Mouse (Mus musculus) ovary, adult 2 months (tissue): Measurements from ENCODE around the gene Prr5. TPM values are rescaled to one million over a fixed set of nuclear protein-coding genes. Genes with fewer than 3 reads are reported as not detected.

Experiments
- polyA plus RNA-seq: library from polyadenylated mRNA; depleted of rRNA; stranded (reverse); fragments of >200 nt; gene quantifications from 2 replicates; pipeline ENCODE4 v1.2.3, GENCODE M21; 2012; rRNA removed

Prr5 gene
- polyA plus RNA-seq: 34.4 and 38.2 TPM in 2 replicates

GRCm38 (mm10) chr15:84668938-84669747 is at the start of gene Prr5:
Prr5 (plus strand) TSS chr15:84669620.

GRCm38 (mm10) chr15:84719791-84720190 is 50.4 kb downstream of the Prr5 start, which contains the start of gene Arhgap8:
Arhgap8 (plus strand) TSS chr15:84720052.

Other genes with a start within 250 kb of the Prr5 start
- gene Shisal1, start 222.5 kb upstream of the Prr5 start, polyA plus RNA-seq: 5.2 and 6.4 TPM in 2 replicates
- 15.9 and 16.8 TPM in 2 replicates for gene Rtl6, start 111.8 kb upstream of the Prr5 start, polyA plus RNA-seq
- 5.1 and 10.2 TPM in 2 replicates for gene Arhgap8, start 50.4 kb downstream of the Prr5 start, polyA plus RNA-seq
- 4.1 and 6.0 TPM in 2 replicates for gene Phf21b, start 186.4 kb downstream of the Prr5 start, polyA plus RNA-seq